Mouse (Mus musculus): ENCODE data around the gene Pou3f1.

Gene Pou3f1

GRCm38 (mm10) chr4:124656518-124656853 lies at the start of gene Pou3f1:
Gene Pou3f1, plus strand, starts transcription at chr4:124656807.
- no peak for DNase-seq

GRCm38 (mm10) chr4:124607166-124607565 lies 49.4 kb upstream of the Pou3f1 start:
- DNase-seq = no peak

DNA sequence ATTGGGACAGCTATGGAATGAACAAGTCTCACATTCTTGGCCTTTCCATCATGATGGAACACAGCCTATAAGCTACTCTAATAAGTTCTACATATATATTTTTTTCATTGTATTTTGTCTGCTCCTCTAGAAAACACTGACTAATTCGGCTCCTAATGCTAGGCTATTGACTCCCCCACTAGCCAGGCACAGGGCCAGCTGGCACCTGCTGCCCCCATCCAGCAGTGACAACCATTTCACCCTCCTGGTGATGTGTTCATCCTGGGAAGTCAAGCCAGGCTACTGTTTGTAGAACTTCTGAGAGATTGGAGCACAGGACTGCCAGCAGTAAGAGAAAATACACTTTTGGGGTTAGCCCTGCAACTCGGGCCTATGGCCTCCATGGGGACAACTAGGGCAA lies 46.5 kb upstream of the Pou3f1 start:
- DNase-seq = no peak

DNA sequence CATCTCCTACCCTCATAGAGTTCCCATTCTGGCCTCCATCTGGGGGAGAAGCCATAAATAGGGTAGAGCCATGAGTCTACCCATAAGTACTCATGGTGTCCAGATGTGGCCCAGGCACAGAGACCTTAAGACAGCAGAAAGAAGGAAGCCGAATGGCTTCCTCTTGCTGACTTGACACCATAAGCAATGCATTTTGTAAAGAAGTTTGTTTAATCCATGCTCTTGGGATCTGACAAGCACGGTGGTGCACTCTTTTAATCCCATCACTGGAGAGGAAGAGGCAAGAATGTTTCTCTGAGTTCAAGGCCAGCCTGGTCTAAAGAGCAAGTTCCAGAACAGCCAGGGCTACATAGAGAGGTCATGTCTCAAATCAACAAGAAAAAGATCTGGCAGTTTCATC lies 45.9 kb upstream of the Pou3f1 start, which contains the start of gene 3100002H09Rik:
Gene 3100002H09Rik, minus strand, starts transcription at position 101 of the 400 bp plus-strand sequence.
- no peak for DNase-seq

DNA sequence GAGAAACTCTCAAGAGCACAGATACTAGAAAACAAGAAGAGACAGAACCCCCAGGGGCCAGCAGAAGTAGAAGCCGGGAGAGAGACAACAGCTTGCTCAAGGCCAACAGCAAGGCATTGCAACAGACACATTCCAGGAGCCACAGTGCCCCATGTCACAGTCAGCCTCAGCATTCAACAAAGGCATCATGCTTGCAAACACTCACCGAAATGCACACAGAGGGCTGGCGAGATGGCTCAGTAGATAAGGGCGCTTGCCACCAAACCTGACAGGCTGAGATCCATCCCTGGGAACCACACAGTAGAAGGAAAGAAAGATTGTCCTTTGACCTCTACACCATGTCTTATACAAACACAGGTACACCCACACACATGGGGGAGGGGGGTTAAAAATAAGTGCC lies 44.8 kb upstream of the Pou3f1 start:
- DNase-seq = no peak

- DNase-seq = no peak
Observed at GRCm38 (mm10) chr4:124614189-124614588, 42.4 kb upstream of the Pou3f1 start.

- DNase-seq = no peak
Observed at GRCm38 (mm10) chr4:124615406-124615960, 41.1 kb upstream of the Pou3f1 start.

GRCm38 (mm10) chr4:124615986-124616385 lies 40.6 kb upstream of the Pou3f1 start:
- no peak for DNase-seq

DNA sequence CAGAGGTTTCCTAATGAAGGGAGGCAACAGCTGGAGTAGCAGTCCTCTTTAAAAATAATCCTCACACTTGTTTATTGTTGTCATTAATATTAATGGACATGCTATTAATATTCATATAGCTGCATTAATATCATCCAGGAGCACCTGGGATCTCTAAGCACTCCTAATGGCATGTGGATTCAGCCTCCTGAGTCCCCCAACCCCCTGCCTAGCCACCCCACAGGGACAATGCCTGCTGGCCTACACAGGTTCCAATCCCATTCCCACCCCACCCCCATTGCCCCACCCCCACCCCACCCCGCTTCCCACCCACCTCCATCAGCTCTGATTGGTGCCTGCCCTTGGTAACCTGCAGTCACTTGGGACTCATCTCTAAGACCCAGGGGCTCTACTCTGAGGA lies 40.0 kb upstream of the Pou3f1 start:
- DNase-seq = no peak

- no peak for DNase-seq
Observed at GRCm38 (mm10) chr4:124618599-124618998, 38.0 kb upstream of the Pou3f1 start.

DNA sequence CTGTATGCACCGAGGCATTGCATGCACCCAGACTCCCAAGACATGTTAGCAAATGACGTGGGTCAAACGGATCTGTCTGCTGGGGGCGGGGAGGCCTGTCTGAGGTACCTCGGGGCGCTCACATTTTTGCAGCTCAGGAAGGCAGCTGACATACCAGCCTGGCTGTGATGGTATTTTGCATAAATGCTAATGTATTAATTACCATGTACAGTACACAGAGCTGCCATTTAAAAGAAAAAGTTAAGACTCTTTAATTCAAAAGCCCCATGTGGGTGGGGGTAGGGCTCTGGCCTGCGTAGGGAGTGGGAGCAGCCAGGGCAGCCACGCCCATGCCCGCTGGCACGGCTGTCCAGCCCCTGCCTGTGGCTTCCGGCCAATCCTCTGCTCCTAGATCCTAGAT lies 35.2 kb upstream of the Pou3f1 start:
- DNase-seq = no peak

DNA sequence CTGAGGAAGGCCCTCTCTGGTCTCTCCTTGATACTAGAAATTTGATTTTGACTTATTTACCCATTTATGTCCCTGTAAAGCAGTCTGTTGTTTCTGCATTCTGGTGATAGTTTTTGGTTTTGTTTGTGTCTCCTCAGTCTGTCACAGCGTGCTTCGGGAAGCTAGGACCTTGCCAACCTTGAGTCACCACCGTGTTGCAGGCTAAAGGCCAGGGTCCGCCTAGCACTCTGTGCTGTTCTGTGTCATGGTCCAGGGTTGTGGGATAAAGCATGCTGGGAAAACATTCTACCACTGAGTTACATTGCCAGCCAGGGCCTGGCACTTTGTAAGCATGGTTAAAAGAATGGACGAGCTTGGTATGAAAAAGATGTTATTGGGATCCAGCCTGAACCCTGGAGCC lies 34.0 kb upstream of the Pou3f1 start:
- no peak for DNase-seq

DNA sequence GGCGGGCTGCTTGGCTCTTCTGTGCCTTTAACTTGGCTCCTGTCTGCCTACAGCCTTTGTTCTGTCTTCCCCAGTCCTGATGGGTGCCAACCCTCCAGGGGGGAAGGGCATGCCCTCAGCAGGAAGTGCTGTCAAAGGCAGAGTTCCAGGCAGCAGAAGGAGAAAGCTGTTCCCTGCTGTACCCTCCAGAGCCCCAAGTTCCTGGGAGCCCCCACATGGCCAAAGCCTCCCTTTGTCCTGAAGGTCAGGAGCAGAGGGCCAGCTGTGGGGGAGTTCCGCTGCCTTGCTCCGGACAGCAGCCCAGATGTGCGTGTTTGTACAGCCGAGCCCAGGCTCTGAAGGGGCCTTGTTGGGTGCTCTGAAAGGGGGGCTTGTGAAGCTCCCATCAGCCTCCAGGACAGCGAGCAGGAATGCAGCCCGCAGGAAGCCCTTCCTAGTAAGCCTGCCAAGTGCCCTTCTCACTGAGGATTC lies 32.5 kb upstream of the Pou3f1 start:
- no peak for DNase-seq

DNA sequence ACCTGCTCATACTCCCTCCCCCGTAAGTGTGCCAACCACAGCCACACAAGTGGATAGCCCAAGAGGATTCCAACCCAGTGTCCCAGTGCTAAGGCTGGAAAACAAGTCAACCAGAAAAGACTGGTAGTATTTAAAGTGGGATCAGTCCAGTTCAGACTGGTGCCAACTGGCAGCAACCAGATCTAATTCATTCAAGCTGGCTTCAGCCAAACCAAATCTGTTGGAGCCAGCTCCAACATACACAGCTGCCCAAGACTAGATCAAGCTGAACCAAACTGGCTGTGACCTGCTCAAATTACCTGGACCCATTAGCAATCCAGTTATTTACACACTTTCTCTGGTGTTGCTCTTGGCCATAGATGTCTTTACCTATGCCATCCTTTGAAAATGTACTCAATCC lies 29.8 kb upstream of the Pou3f1 start:
- DNase-seq = no peak

DNA sequence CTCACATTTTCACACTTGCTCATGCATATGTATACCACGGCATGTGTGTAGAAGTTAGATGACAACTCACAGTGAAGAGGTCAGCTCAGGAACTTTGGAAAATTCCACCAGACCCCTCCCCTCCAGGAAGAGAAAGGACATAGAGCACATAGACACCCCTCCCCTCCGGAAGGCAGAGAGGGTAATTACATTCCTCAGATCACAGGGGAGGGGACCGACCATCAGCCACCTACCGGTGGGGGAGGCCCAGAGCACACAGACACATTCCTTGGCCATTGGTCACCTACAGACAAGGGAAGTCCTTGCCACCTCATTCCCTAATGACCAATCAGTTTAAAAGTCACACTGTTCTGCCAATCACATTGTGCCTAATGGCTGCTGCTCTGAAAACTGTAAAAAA lies 25.2 kb upstream of the Pou3f1 start:
- no peak for DNase-seq

DNA sequence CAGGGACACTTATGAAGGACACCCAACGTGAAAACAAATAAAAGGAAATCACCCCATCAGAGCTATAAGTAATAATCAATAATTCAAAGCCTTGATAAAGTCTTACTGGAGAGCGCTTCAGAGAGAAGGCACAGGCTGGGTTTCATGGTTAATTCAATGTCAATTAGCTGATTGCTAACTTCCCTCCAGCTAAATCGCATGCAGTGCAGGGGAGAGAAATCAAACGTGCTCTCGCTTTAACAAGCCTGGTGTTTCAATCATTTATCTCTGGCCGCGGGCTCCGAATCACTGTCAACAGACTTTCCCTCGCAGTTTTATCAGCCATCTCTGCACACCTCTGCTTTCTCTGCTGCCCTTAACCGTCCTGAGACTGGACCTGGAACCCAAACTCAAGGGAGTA lies 23.8 kb upstream of the Pou3f1 start:
- DNase-seq = no peak

- peak in 1 of 2 experiments; percentile 7 for DNase-seq
Observed at GRCm38 (mm10) chr4:124633281-124633680, 23.3 kb upstream of the Pou3f1 start.

- DNase-seq = no peak
Observed at GRCm38 (mm10) chr4:124639715-124640114, 16.9 kb upstream of the Pou3f1 start.

DNA sequence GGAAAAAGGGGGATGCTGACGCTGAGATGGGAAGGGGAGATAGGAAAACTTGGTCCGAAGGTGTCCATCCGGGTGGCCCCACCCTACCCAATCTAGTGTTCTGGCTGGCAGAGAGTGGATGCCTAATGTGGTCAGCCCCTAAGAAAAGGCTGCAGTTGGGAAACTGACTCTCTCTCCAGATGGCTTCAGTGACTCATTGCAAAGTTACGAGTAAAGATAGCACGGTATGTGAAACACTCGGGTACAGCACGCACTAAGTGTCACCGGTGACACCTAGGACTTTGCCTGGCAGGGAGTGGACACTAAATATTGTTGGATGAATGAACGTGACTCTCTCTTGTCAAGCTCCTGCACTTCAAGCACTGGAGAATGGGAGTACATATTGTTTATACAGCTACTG lies 12.7 kb upstream of the Pou3f1 start:
- DNase-seq = no peak

- DNase-seq = no peak
Observed at GRCm38 (mm10) chr4:124644974-124645433, 11.6 kb upstream of the Pou3f1 start.

GRCm38 (mm10) chr4:124646591-124646990 lies 10.0 kb upstream of the Pou3f1 start:
- DNase-seq = no peak

- no peak for DNase-seq
Observed at GRCm38 (mm10) chr4:124647909-124648308, 8.7 kb upstream of the Pou3f1 start.

- DNase-seq = no peak
Observed at GRCm38 (mm10) chr4:124652886-124653285, 3.7 kb upstream of the Pou3f1 start.

DNA sequence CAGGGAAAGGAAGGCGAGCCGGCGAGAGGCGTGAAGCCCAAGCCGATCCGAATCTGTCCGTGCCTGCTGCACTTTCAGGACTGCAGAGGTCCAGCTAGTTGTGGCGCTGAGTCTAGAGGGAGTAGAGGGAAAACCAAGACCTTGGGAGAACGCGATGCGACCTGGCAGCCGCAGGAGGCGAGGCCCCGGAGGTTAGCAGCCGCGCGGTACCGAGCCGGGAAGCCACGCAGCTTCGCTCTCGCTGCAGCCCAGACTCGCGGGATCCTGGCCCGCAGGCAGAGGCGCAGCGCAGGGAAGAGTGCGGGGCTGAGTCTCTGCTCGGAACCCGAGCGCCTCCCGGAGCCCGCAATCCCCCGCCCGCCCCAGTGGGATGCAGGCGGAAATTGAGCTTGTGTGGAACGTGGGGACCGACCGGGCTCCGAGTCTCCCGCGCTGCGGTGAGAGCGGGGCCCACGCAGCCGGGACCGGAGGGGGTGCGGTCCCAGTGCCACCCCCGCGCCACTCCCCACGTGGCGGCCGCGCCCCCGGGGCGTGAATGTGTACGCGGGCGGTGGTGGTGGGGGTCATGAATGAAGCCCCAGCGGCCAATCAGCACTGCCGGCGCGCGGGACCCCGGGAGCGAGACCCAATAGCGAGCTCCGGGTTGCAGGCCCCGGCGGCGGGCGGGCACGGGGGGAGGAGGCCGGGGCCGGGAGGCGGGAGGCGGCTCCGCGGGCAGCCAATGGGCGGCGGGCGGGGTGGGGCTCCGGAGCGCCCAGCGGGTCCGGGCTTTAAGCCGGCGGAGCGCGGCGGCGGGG lies 445 bp downstream of the Pou3f1 start:
- DNase-seq = peak; percentile 30 to 37

- DNase-seq = peak; percentile 19 to 30
Observed at GRCm38 (mm10) chr4:124657781-124658180, 1.2 kb downstream of the Pou3f1 start.
